Mouse (Mus musculus) spleen, embryonic (tissue): ENCODE results near the gene Prps1.
"Not testable (repeated sequence)": the region's sequence is repeated elsewhere in the genome, so short reads cannot be mapped to it uniquely, and the experiment has no call there.

Experiments used
- CTCF ChIA-PET: fragments of 350-600 bp; sonication (Branson Sonifier 250); formaldehyde crosslinking; loops from one replicate; lab custom pipeline; 2022; lab: Charles Lee

Prps1 gene

GRCm38 (mm10) chrX:140500306-140500705, 43.9 kb downstream of the Prps1 start:
- CTCF ChIA-PET = no interaction called here

GRCm38 (mm10) chrX:140501401-140502301, 45.2 kb downstream of the Prps1 start:
- CTCF ChIA-PET = interaction anchor here (0.6 kb wide), 1 partner anchor 101 kb away, joined by 6 read pairs; no protein-coding TSS in a partner anchor

GRCm38 (mm10) chrX:140503905-140504304, 47.5 kb downstream of the Prps1 start:
- CTCF ChIA-PET = no interaction called here

GRCm38 (mm10) chrX:140505497-140506238, 49.3 kb downstream of the Prps1 start:
- CTCF ChIA-PET = interaction anchor here (0.5 to 1.3 kb wide), 2 partner anchors 15 to 38 kb away, joined by 3 to 5 read pairs; no protein-coding TSS in a partner anchor

GRCm38 (mm10) chrX:140506436-140507180, 50.2 kb downstream of the Prps1 start:
- CTCF ChIA-PET = interaction anchor here (1.3 kb wide), 1 partner anchor 37 kb away, joined by 5 read pairs; no protein-coding TSS in a partner anchor

GRCm38 (mm10) chrX:140507377-140507776, 51.0 kb downstream of the Prps1 start:
- CTCF ChIA-PET = no interaction called here

- CTCF ChIA-PET = not testable (repeated sequence)
Measured at GRCm38 (mm10) chrX:140508791-140509190, 52.4 kb downstream of the Prps1 start.

GRCm38 (mm10) chrX:140509817-140510216, 53.4 kb downstream of the Prps1 start:
- CTCF ChIA-PET = interaction anchor here (0.7 kb wide), 1 partner anchor 24 kb away, joined by 10 read pairs; no protein-coding TSS in a partner anchor

- CTCF ChIA-PET = no interaction called here
Measured at GRCm38 (mm10) chrX:140510696-140511429, 54.5 kb downstream of the Prps1 start.

GRCm38 (mm10) chrX:140511687-140512651, 55.6 kb downstream of the Prps1 start:
- CTCF ChIA-PET = no interaction called here

GRCm38 (mm10) chrX:140513379-140513778, 57.0 kb downstream of the Prps1 start:
- CTCF ChIA-PET = no interaction called here

GRCm38 (mm10) chrX:140518351-140518750, 61.9 kb downstream of the Prps1 start:
- CTCF ChIA-PET = no interaction called here

GRCm38 (mm10) chrX:140520146-140521102, 64.0 kb downstream of the Prps1 start:
- CTCF ChIA-PET = interaction anchor here (0.9 kb wide), 1 partner anchor 15 kb away, joined by 3 read pairs; no protein-coding TSS in a partner anchor

- CTCF ChIA-PET = interaction anchor here (0.5 kb wide), 1 partner anchor 22 kb away, joined by 3 read pairs; no protein-coding TSS in a partner anchor
Measured at GRCm38 (mm10) chrX:140522071-140522765, 65.8 kb downstream of the Prps1 start.

- CTCF ChIA-PET = no interaction called here
Measured at GRCm38 (mm10) chrX:140524231-140524630, 67.8 kb downstream of the Prps1 start.
